Mouse (Mus musculus) left cerebral cortex, adult 9 months (tissue): ENCODE results near the gene Eef2k.

Source experiments
- DNase-seq, 2 experiments: peaks; one replicate each; pipeline ENCODE4 v3.0.0; 2022; ENCODE audit warnings: low spot score in 2 of 2

The Eef2k gene

DNA sequence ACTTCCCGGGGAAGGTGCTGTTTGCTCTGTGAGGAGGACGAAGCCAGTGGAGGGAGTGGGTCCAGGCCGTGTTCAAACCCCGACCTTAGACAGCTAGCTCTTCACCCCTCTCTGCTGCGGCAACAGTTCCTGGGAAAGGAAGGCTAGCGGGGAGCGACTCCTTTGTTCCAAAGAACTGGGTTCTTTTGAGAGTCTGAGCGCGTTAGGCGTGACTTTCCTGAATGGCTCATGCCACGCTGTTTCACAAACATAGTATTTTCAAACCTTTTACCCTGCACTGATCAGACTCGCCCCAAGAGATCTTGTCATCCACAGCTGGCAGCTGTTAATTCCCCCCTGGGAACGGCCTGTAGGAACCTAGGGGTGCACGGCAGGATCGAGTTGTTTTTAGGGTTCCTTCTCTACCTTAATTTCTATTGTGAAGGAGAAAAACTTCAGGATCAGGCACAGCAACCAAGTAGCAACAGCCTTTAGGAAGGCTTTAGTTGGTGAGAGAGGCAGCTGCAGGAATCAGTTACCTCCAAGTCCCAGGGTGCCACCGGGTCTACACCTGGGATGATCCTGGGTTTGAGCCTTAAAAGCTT lies 1.3 kb downstream of the Eef2k start:
- no peak for DNase-seq

DNA sequence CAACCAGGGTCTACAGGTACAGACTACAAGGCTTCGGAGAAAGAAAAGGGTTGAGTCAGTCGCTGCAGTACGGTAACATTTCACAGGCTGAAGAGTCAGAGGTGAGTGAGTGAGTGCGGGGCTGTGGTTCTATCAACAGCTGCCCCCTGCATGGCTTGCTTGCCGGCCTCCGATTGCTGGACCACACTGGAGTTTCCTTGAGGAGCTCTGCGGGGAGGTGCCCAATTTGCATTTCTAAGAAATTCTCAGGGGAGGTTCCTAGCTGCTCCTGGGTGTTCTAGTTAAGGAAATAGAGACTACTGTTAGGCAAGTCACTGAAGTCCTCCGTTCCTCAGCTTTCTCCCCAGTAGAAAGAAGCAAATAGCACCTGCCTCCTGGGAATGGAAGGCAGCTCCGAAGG lies 2.1 kb downstream of the Eef2k start:
- DNase-seq: no peak

DNA sequence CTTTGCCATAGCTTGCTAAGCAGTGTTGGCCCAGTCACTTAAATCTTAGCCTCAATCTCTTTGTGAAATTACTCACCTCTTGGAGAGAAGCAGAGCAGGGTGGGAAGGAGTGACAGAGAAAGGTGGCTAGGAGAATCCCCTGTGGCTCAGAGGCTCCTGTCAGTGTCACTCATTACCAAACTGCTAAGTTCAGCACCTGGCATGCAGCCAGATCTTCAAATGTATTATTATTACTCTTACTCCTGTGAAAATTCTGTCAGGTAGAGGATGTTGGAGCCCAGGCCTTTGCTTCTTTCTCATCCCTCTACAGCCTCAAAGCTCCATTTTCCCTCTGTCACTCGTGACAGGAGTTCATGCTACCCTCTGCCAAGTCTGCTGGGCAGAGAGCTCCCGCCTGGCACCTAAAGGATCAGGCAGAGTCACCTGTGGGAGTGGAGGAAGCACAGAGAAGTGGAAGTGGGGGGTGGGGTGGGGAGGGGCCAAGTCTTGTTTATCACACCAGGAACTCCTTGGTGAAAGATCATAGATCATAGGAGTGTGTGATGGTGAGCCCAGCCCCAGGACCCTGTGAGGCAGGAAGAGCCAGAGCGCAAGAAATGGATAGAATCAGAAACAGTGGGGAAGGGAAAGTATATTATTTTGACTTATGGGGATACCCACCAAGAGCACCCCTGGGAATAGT lies 6.3 kb downstream of the Eef2k start:
- no peak for DNase-seq

DNA sequence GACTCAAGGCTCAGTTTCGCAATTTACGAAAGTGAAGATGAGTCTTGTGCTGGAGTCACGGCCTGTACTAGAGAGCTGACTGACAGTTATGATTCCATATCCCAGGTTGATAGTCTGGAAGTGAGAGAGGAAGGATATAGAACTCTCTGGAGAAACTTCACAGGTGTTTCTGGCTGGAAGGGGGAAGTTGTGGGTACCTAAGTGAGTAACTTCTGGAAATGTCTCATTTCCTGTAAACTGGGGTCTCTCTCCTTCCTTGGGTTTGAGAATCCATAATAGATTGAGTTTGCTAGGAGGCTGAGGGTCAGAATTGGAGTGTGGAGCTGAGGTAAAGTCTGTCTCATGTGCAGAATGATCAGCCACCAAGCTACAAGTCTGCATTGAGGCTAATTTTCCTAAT lies 7.5 kb downstream of the Eef2k start:
- DNase-seq: no peak

DNA sequence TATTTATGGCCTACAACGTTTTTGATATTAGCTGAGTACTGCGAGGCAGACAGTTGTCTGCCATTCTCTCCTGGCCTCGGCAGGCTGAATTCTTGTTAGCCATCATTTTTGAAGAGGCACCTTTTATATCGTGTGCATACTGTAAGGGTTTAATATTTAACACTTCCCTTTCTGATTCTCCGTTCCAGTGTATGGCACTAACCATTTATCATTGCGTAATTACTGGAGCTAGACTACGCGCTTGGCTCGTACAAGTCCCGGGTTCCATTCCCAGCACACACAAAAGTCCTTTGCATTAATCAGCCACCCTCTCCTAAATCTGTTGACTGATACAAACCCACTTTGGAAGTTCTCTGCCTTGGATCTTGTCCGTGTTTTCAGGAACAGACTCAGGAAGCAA lies 17.2 kb downstream of the Eef2k start:
- no peak for DNase-seq

DNA sequence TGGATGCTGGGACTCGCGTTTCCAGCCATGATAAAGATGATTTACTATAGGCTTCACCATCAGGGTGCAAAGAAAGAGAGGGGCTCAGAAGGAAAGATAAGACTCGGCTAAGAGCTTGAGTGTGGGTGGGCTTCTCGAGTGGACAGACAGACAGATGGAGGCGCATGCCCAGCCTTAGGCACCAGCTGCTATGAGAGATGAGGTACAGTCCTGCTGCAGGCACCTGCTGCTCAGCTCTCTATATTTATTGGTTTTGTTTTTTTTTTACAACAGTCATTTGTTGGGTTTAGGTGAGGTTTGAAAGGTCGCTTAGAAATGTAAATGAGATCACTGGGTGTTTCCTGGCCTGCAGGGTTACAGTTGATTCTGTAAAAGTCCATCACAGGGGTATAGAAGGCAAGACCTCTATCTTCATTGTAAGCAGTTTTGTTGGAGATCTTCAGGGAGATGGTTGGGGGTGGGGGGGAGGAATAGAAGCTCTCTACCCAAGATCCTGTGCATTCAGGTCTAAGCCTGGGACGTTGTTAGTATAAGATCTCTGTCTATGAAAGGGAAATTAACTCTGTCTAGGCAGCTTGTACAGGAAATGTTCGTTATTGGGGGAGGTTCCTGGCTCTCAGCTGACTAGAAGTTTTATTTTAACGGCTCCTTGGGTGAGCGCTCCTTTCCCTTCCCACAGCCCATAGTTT lies 18.3 kb downstream of the Eef2k start:
- DNase-seq: no peak

DNA sequence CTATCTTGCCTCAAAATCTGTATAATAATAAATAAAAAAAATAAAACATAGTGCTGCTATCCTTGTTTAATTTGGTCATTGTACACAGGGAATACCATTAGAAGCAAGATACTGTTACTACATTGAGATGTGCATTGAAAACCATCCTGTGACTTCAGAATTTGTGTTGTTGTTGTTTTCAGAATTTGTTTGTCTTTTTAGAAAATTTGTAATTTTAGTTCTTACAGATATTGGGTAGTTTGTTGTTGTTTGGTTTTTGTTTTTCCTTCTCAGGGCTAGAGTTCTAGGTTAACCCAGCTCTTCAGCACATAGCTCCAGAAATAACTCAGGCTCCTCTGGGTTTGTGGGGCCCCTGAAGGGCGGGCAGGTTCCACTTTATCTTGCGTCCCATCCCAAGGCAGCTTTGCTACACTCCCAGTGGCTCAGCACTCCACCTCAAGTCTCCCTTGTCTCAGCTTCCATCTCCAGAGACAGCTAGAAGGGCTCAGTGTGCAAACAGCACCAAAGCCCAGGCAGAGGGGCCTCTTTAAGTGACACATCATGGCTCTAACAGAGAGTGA lies 18.9 kb downstream of the Eef2k start:
- no peak for DNase-seq

DNA sequence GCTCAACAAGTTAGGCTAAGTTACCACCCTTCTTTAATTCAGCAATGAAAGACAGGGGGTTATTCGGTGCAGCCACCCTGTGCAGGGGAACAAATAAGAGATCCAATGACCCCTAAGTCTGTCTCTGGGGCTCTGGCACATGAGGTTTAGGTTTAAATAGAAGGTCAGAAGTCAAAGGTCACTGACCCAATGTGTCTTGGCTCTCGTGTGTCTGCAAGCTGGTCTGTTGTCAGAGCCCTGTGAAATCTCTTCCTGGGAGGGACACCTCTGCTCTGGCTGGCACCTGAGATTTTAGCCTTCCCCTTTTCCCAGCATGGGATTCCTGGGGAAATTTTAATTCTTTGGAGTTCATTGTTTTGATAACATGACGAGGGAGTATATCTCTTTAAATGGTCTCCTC lies 19.6 kb downstream of the Eef2k start:
- DNase-seq: no peak

DNA sequence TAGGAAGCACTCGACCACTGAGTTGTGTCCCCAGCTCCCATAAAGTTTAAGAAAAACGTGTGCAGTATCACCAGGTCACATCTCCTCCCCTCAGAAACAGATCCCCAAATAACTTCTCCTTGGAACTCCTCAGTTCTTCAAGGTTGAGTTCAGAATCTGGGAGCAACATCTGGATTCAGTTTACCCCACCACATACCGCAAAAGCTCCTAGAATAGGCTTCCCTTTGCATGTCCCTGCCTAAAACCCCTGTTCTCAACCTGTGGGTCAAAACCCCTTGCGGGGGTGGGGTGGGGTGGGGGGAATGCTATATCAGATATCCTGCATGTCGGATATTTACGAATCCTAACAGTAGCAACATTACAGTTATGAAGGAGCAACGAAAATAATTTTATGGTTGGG lies 20.0 kb downstream of the Eef2k start:
- no peak for DNase-seq

DNA sequence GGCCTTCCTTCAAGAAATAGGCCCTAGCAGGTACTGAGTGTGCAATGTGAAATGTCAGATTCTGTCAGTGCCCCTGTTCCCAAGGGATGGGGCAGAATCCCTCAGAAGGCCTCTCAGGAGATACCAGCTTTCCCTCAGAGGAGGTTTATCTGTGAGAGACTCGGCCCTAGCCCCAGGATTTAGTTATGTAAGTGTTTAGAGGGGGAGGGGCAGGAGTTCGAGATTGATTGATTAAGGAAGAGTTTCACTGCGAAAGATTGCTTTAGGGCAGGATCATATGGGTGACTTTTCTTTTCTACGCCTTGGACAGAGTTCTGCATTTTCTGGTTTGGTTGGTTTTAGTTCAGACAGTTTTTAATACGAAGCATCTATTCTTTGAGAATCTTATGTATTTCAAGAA lies 20.8 kb downstream of the Eef2k start:
- no peak for DNase-seq

DNA sequence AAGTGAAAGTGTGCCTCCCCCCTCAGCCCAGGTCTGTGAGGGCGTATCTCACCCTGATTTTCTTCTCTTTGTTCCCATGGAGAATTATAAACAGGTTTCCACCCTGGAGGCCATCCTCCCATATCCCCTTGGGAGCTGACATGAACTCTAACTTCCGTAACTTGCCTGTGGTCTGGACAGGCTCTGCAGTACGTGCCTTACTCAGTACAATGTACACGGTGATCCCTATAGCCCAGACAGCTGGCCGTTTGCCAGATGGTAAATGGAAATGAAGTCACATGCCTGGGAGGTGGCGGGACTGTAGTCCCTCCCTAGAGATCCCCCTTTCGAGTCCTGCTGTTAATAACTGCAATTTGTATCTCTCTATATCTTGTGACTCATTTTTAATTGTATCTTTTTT lies 22.5 kb downstream of the Eef2k start:
- no peak for DNase-seq

DNA sequence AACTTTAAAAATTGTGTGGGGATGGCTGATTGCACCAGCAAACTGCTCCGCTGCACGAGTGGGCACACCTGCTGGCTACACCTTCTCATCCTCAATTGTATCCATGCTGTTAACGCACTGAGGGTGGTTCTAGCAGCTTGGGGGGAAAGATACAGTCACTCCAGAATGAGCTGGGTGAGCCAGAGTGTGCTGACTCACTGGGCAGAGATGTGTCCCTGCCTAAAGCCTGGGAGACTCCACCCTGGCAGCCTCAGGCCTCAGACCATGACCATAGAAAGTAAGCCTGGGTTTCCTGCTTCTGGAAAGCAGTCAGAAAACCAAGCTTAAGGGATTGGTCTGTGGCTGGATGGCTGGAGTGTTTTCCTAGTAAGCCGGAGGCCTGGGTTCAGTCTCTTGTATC lies 23.2 kb downstream of the Eef2k start:
- DNase-seq: no peak

DNA sequence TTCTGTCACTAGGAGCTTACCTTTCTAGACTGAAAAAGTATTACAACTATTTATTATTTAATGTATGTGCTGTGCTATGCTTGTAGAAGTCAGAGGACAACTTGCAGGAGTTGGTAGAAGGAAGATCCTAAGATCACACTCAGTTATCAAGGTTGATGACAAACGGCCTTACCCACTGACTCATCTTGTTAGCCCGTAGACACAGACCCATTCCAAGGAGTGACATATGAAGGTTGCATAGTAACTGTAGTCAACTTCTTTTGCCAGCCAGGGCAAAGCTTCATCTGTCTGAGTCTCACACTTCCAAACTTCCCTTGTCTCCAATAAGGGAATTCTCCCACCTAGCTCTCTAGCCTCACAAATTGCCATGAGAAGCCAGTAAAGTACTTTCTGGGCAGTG lies 24.1 kb downstream of the Eef2k start:
- no peak for DNase-seq

DNA sequence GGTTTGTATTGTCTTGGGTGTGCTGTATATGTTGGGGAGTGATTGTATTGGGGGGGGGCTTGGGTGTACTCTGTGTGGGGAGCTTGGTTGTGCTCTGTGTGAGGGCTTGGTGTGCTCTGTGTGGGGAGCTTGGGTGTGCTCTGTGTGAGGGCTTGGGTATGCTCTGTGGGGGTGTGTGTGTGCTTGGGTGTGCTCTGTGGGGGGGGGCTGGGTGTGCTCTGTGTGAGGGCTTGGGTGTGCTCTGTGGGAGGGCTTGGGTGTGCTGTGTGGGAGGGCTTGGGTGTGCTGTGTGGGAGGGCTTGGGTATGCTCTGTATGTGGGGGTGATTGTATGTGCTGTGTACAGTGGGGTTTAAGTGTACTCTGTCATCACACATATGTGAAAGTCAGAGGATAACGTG lies 25.1 kb downstream of the Eef2k start:
- no peak for DNase-seq

DNA sequence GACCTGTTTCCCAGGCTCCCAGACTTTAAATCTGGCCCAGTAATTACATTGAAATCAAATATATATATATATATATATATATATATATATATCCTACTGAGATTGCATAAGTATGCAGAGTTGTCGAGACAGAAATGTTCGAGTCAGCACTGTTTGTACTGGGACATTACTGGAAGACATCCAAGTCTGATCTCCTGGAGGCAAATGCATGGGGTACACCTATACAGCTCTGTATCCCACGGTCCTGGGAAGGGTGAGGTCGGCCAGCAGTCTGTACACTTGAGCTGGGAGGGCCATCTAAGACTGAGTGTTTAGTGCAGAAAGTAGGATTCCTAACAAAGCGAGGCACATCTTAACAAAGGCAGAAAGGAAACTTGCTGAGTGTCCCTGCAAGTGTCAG lies 27.3 kb downstream of the Eef2k start:
- peak in 1 of 2 experiments; percentile 15 for DNase-seq

DNA sequence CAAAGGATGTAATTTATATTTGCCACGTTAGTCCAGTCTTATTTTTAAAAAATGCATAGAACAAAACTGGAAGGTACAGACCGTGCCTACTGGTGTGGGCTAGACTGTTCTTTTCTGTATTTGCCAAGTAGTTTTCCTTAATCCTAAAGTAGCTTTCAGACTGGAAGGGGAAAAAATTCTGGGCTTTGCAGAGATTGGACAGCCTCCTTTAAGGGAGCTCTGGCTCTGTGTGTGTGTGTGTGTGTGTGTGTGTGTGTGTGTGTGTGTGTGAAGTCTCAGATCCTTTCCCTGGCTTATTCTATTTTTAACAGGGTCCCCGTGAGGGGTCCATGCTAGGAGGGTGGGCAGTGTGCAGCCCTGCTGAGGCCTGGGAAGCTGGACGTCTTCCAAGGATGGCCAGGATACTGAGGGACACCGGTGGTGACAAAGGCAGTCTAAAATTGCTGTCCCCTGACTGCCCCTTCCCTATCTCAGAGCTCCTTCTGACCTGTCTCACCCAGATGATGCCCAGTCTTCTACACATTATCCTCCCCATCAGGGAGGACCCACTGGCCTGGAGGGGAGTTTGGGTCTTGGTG lies 27.9 kb downstream of the Eef2k start:
- no peak for DNase-seq

DNA sequence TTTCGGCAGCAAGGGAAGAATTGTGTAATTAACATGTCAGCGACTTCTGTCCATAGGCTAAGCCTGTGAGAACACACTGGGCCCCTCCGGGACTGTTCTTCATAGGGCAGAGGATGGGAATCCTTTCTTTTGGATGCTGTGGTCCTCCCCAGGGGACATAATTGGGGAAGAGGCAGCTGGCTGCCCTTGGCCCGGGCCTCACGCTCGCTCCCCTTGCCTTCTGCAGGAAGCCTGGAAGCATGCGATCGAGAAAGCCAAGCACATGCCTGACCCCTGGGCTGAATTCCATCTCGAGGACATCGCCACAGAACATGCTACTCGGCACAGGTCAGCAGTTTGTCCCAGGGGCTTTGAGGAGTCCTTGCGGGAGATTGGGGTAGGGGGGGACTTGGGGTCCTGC lies 30.5 kb downstream of the Eef2k start:
- no peak for DNase-seq

DNA sequence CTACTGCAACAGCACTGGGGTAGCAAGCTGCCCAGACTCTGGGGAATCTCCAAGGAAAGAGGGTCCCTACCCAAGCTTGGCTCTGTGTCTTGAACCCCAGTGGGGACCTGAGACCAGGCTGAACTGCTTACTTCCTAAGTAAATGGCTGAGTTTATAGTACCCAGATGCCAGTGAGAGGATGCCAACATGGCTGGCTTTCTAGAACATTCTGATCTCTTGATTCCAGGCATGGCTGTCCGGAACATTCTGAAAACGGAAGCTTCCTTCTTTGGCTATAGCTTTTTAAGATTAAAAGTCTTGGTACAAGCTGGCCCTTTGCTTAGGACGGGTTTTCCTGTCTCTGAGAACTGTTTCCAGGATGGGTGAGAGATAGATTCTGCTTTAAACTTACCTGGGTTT lies 31.4 kb downstream of the Eef2k start:
- no peak for DNase-seq

DNA sequence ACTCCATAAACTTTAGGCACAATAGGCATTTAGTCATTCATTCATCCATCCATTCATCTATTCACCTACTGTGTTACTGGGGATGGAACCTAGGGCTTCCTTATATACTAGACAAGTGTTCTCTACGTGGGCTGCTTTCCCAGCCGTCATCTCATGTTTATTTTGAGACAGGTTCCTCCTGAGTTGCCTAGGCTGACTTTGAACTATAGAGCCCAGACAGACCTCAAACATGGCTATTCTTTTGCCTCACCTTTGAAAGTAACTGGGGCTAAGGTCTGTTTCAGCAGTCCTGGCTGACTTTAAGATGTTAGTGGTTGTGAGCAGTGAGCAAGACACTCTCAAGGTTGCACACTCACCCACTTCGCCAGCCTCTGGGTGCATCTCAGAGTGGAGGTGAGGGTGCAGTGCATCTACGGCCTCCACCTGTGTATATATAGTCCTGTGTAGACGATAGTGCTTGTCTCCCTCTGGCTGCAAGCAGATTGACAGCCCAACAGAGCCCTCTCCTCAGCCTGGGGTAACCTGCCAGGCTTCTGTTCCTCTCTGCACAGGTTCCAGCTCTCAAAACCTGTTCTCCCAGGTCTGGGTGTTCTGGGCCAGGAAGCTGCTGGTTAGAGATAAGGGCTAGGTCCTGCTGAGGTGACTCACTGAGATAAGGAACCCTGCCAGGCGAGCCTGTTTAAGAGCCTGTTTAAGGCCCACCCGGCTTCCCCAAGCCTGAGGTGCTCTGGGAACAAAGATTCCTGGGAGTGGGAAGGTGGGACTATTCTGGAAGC lies 32.3 kb downstream of the Eef2k start:
- DNase-seq: no peak

DNA sequence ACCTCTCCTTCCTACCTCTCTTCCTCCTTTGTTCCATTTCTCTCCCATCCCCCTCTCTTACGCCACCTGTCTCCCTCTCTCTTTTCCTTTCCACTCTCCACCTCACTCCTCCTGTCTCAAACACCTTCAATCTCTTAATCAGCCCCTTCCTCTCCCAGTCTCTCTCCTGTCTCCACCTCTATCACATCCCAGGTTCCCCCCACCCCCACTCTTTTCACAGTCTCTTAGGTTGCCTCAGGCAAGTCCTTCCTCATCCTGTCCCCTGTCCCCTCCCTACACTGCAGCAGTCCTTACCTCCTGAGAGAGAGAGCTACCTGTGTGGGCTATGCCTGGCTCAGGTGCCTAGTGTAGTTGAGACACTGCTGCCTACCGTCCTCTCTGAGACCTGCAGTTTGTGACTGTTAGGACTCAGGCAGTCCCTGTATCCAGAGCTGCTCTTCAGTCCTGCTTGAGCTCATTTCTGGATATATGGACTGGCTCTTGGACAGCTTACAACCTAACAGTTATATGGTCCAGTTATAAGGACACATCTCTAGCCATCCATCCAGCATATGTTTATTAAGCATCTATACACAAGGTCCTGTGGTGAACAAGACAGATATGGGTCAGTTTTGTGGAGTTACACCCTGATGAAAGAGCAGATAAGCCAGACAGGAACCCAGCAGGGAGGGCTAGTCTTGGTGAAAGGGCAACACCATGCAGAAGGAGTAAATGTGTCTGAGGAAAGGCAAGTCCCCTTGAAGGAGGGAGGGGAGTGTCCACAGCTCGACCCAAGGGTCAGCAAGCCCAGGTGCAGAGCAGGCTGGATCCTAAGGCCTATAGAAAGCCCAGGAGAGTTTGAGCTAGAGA lies 33.1 kb downstream of the Eef2k start:
- DNase-seq: no peak

DNA sequence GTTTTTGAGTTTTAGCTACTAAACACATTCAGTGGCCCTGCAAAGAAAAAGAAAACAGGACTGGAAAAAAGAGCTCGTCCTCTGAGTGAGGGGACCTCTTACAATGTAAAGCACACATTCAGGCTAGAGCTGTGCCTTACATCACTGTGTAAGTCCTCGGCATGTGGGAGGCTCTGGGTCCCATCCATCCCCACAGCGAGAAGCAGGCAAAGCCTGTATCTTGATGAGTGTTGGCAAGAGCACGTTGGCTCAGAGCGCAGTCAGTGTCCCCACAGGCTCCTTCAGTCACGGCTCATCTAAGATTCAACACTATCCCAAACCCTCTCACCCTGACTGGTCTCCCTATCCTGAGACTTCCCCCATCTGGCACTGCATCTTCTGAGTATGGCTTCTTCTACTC lies 35.6 kb downstream of the Eef2k start:
- DNase-seq: peak in 1 of 2 experiments; percentile 33
